ENCODE assay signal across 21 mouse cellular contexts in the genomic region with DNA sequence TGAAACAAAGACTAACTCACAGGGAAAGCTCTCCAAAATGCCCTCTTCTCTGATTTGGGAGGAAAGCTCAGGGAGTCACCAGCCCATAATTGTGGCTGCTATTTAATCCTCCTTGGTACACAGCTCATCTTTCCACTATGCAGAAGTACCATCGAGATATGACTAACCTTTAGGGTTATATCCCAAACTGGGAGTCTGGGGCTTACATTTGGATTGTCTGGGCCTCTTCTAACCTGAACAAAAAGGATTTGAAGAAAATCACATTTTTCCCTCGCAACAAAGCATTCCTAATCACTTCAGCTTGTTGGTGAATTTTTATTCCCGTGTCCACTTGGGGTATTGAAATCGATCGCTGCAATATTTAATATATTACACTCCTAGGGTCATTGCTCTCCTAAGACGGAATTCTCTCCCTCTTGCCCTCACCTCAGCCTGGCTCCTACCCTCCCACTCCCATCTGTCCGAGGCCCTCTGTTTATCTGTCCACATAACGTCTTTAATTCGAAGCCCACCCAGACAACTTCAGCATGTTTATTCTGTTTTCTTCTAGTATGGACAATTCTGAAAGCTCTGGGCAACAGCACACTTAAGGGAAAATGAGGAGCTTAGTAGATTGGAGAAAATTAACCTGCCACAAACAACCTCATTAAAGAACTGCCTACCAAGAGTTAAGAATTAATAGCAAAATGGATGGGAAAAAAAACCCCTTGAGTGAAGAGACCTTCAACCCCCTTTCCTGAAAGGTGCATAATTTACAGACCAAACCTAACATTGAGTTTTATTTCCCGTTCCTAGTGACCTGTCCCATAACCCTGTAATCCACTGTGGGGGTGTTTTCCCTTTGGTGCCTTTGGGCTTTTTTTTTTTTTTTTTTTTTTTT. TPM values are rescaled to one million over a fixed set of nuclear protein-coding genes. Genes with fewer than 3 reads are reported as not detected.
DNase-seq lines count a peak whose midpoint lies in the region; ATAC-seq and TF ChIP-seq lines count a peak whose summit lies in the region.
"Had no signal": no experiment of that assay in that cellular context is flagged by ENCODE, and none has a peak within 500 bp of the region (broad histone marks: within the 10 kb centered on the region; RNA-seq: fewer than 3 reads in every experiment).

No protein-coding gene starts in this region.

- TF ChIP-seq POLR2A in cerebellum, adult 2 months (IDR thresholded peaks at IDR 0.05; ENCODE audit: borderline replicate concordance, insufficient read depth, low read length): no peak

- 34% methylated on average over 10 of the region's 10 CpGs for WGBS in hindbrain, embryonic 10.5 days
- 69% methylated on average over 10 of the region's 10 CpGs for WGBS in hindbrain, postnatal 0 days
- WGBS in midbrain, embryonic 11.5 days: 14% methylated on average over 10 of the region's 10 CpGs
- 62% methylated on average over 10 of the region's 10 CpGs for WGBS in midbrain, postnatal 0 days
- 41% methylated on average over 10 of the region's 10 CpGs for WGBS in embryonic facial prominence, embryonic 10.5 days
- 38% methylated on average over 10 of the region's 10 CpGs for WGBS in hindbrain, embryonic 14.5 days
- 93% methylated on average over 10 of the region's 10 CpGs for WGBS in cerebellum, adult 2 months

- H3K36me3 ChIP-seq in hindbrain, embryonic 10.5 days: 0 out of 2 replicates have a peak, but pooled peaks cover under 1% of the 10 kb centered on the region
- no peaks in the 10 kb centered on the region for H3K36me3 ChIP-seq in hindbrain, postnatal 0 days (ENCODE audit: insufficient read depth, low read length)
- H3K36me3 ChIP-seq in midbrain, embryonic 11.5 days (ENCODE audit: control insufficient read depth, insufficient read depth, low read length): no peaks in the 10 kb centered on the region
- no peaks in the 10 kb centered on the region for H3K36me3 ChIP-seq in midbrain, postnatal 0 days (ENCODE audit: insufficient read depth, low read length)
- no peaks in the 10 kb centered on the region for H3K36me3 ChIP-seq in embryonic facial prominence, embryonic 10.5 days (replicated peaks)
- no peaks in the 10 kb centered on the region for H3K36me3 ChIP-seq in hindbrain, embryonic 14.5 days (replicated peaks; ENCODE audit: control insufficient read depth, insufficient read depth)
- H3K36me3 ChIP-seq: liver, embryonic 12.5 days; lung, embryonic 15.5 days; stomach, embryonic 15.5 days had no signal

- H3K9me3 ChIP-seq in hindbrain, embryonic 10.5 days: no peaks in the 10 kb centered on the region
- no peaks in the 10 kb centered on the region for H3K9me3 ChIP-seq in hindbrain, postnatal 0 days (ENCODE audit: low read length)
- H3K9me3 ChIP-seq in midbrain, embryonic 11.5 days (ENCODE audit: control insufficient read depth, low read length): no peaks in the 10 kb centered on the region
- no peaks in the 10 kb centered on the region for H3K9me3 ChIP-seq in midbrain, postnatal 0 days (ENCODE audit: low read length)
- H3K9me3 ChIP-seq in embryonic facial prominence, embryonic 10.5 days: no peaks in the 10 kb centered on the region
- no peaks in the 10 kb centered on the region for H3K9me3 ChIP-seq in hindbrain, embryonic 14.5 days (ENCODE audit: control insufficient read depth, low read length)
- H3K9me3 ChIP-seq: liver, embryonic 12.5 days; lung, embryonic 15.5 days; stomach, embryonic 15.5 days had no signal

- TF ChIP-seq CTCF in hindbrain, postnatal 0 days (IDR thresholded peaks at IDR 0.05; ENCODE audit: low read depth): no peak
- no peak for TF ChIP-seq CTCF in midbrain, postnatal 0 days (IDR thresholded peaks at IDR 0.05)
- TF ChIP-seq CTCF in cerebellum, adult 2 months (IDR thresholded peaks at IDR 0.05; ENCODE audit: borderline replicate concordance, insufficient read depth, low read depth, low read length): no peak

- no peaks in the 10 kb centered on the region for H3K27me3 ChIP-seq in hindbrain, embryonic 10.5 days (ENCODE audit: insufficient read depth, poor library complexity, severe bottlenecking)
- H3K27me3 ChIP-seq in hindbrain, postnatal 0 days (ENCODE audit: insufficient read depth, low read length): no peaks in the 10 kb centered on the region
- no peaks in the 10 kb centered on the region for H3K27me3 ChIP-seq in midbrain, embryonic 11.5 days (ENCODE audit: control insufficient read depth, insufficient read depth, low read length)
- H3K27me3 ChIP-seq in midbrain, postnatal 0 days (ENCODE audit: insufficient read depth, low read length): no peaks in the 10 kb centered on the region
- no peaks in the 10 kb centered on the region for H3K27me3 ChIP-seq in embryonic facial prominence, embryonic 10.5 days (replicated peaks; ENCODE audit: low read depth, poor library complexity, severe bottlenecking)
- no peaks in the 10 kb centered on the region for H3K27me3 ChIP-seq in hindbrain, embryonic 14.5 days (ENCODE audit: control insufficient read depth, insufficient read depth, low read length)
- no peaks in the 10 kb centered on the region for H3K27me3 ChIP-seq in cerebellum, adult 2 months (ENCODE audit: control insufficient read depth, insufficient read depth, low read length)
- H3K27me3 ChIP-seq: lung, embryonic 15.5 days; stomach, embryonic 15.5 days had no signal

- peaks cover 93% of the 10 kb centered on the region for H3K4me1 ChIP-seq in hindbrain, embryonic 10.5 days (replicated peaks)
- peaks cover 11% of the 10 kb centered on the region for H3K4me1 ChIP-seq in hindbrain, postnatal 0 days (ENCODE audit: insufficient read depth, low read length)
- peaks cover 56% of the 10 kb centered on the region for H3K4me1 ChIP-seq in midbrain, embryonic 11.5 days (ENCODE audit: control insufficient read depth, insufficient read depth, low read length)
- peaks cover 10% of the 10 kb centered on the region; the same call in 1 of the 2 replicates for H3K4me1 ChIP-seq in midbrain, postnatal 0 days (ENCODE audit: insufficient read depth, low read length)
- peaks cover 95% of the 10 kb centered on the region for H3K4me1 ChIP-seq in embryonic facial prominence, embryonic 10.5 days
- peaks cover 50% of the 10 kb centered on the region for H3K4me1 ChIP-seq in hindbrain, embryonic 14.5 days (replicated peaks; ENCODE audit: control insufficient read depth, insufficient read depth, low read length)
- no peaks in the 10 kb centered on the region for H3K4me1 ChIP-seq in cerebellum, adult 2 months (ENCODE audit: control insufficient read depth, insufficient read depth, low read length)

- no peak for ATAC-seq in hindbrain, postnatal 0 days
- ATAC-seq in midbrain, embryonic 11.5 days (ENCODE audit: low FRiP score): no peak
- ATAC-seq in midbrain, postnatal 0 days (ENCODE audit: low FRiP score): no peak
- no peak for ATAC-seq in hindbrain, embryonic 14.5 days (ENCODE audit: low FRiP score)
- ATAC-seq: inflammation-experienced regulatory T-cells, adult 6 months; liver, embryonic 12.5 days had no signal

- peak overlapping the region; percentile 81 for H3K4me3 ChIP-seq in hindbrain, embryonic 10.5 days
- H3K4me3 ChIP-seq in hindbrain, postnatal 0 days (ENCODE audit: low read length): no peak overlapping the region
- no peak overlapping the region for H3K4me3 ChIP-seq in midbrain, embryonic 11.5 days (ENCODE audit: low read depth, low read length)
- H3K4me3 ChIP-seq in midbrain, postnatal 0 days (ENCODE audit: low read depth, low read length): no peak overlapping the region
- no peak overlapping the region for H3K4me3 ChIP-seq in embryonic facial prominence, embryonic 10.5 days
- H3K4me3 ChIP-seq in hindbrain, embryonic 14.5 days (replicated peaks; ENCODE audit: low read length): no peak overlapping the region
- no peak overlapping the region for H3K4me3 ChIP-seq in cerebellum, adult 2 months (replicated peaks; ENCODE audit: insufficient read depth, low read depth, low read length)
- H3K4me3 ChIP-seq: liver, embryonic 12.5 days; lung, embryonic 15.5 days; stomach, embryonic 15.5 days had no signal

- no peak overlapping the region for H3K9ac ChIP-seq in hindbrain, postnatal 0 days (replicated peaks; ENCODE audit: low read length)
- peak overlapping the region; percentile 98 for H3K9ac ChIP-seq in midbrain, embryonic 11.5 days (ENCODE audit: low read length)
- no peak overlapping the region for H3K9ac ChIP-seq in midbrain, postnatal 0 days (replicated peaks; ENCODE audit: low read length, poor library complexity, severe bottlenecking)
- H3K9ac ChIP-seq in hindbrain, embryonic 14.5 days: no peak overlapping the region
- H3K9ac ChIP-seq: liver, embryonic 12.5 days; lung, embryonic 15.5 days; stomach, embryonic 15.5 days had no signal

- H3K27ac ChIP-seq in hindbrain, embryonic 10.5 days: peak overlapping the region; percentile 100
- no peak overlapping the region for H3K27ac ChIP-seq in hindbrain, postnatal 0 days
- H3K27ac ChIP-seq in midbrain, embryonic 11.5 days (ENCODE audit: low read depth, low read length): peak overlapping the region; percentile 85
- H3K27ac ChIP-seq in midbrain, postnatal 0 days (ENCODE audit: low read depth, low read length): no peak overlapping the region
- H3K27ac ChIP-seq in embryonic facial prominence, embryonic 10.5 days (replicated peaks): peak overlapping the region; percentile 100
- H3K27ac ChIP-seq in hindbrain, embryonic 14.5 days: no peak overlapping the region
- H3K27ac ChIP-seq in cerebellum, adult 2 months (ENCODE audit: insufficient read depth, low read length): no peak overlapping the region; the same call in 1 of the 2 replicates
- H3K27ac ChIP-seq: liver, embryonic 12.5 days; lung, embryonic 15.5 days; stomach, embryonic 15.5 days had no signal

- DNase-seq in hindbrain, embryonic 10.5 days (ENCODE audit: low spot score): no peak
- DNase-seq in hindbrain, postnatal 0 days (ENCODE audit: low spot score): no peak
- peak; percentile 92 for DNase-seq in midbrain, embryonic 11.5 days (ENCODE audit: low spot score, missing footprints)
- no peak for DNase-seq in midbrain, postnatal 0 days (ENCODE audit: low spot score)
- DNase-seq in embryonic facial prominence, embryonic 10.5 days (ENCODE audit: low spot score): no peak
- peak; percentile 28 for DNase-seq in hindbrain, embryonic 14.5 days (ENCODE audit: low spot score)
- no peak for DNase-seq in cerebellum, adult 2 months
- DNase-seq in thymus, postnatal 14 days: no peak
- DNase-seq: cerebellum, adult 11 months; heart, adult 18-20 months had no signal

- H3K4me2 ChIP-seq in hindbrain, postnatal 0 days (ENCODE audit: low read depth, low read length): no peak overlapping the region
- H3K4me2 ChIP-seq in midbrain, embryonic 11.5 days: peak overlapping the region; percentile 29; the same call in 1 of the 2 replicates
- no peak overlapping the region for H3K4me2 ChIP-seq in midbrain, postnatal 0 days (ENCODE audit: low read depth, low read length, poor library complexity, severe bottlenecking)
- H3K4me2 ChIP-seq in hindbrain, embryonic 14.5 days (replicated peaks): no peak overlapping the region
- H3K4me2 ChIP-seq: liver, embryonic 12.5 days; lung, embryonic 15.5 days; stomach, embryonic 15.5 days had no signal

RNA-seq across cellular contexts. Expression of gene A930004D18Rik, which starts 2.9 kb away (rescaled TPM):
- 17.5 and 22.5 TPM in 2 replicates for polyA plus RNA-seq in hindbrain, embryonic 10.5 days (2016; fragmentation: Nextera tagmentation; extraction: Ambion mirVana)
- total RNA-seq in hindbrain, postnatal 0 days (2014; rRNA removed): 2.3 and 3.7 TPM in 2 replicates
- 9.0 and 9.9 TPM in 2 replicates for polyA plus RNA-seq in hindbrain, postnatal 0 days (2015; fragmentation: Nextera tagmentation; extraction: Ambion mirVana)
- polyA plus RNA-seq in midbrain, embryonic 11.5 days (2014; fragmentation: Nextera tagmentation; extraction: Ambion mirVana): 10.5 and 11.6 TPM in 2 replicates
- 2.4 and 3.6 TPM in 2 replicates for total RNA-seq in midbrain, postnatal 0 days (2014; rRNA removed)
- polyA plus RNA-seq in midbrain, postnatal 0 days (2015; fragmentation: Nextera tagmentation; extraction: Ambion mirVana): 9.7 and 10.3 TPM in 2 replicates
- 12.7 and 17.7 TPM in 2 replicates for polyA plus RNA-seq in embryonic facial prominence, embryonic 10.5 days (2016; fragmentation: Nextera tagmentation; extraction: Ambion mirVana)
- 5.7 and 6.3 TPM in 2 replicates for polyA plus RNA-seq in hindbrain, embryonic 14.5 days (2014; fragmentation: Nextera tagmentation; extraction: Ambion mirVana)
- polyA plus RNA-seq in cerebellum, adult 2 months (2012; rRNA removed): 2.6 and 3.0 TPM in 2 replicates

RNA-seq across cellular contexts. Expression of gene Skida1, which starts 14.2 kb away (rescaled TPM):
- polyA plus RNA-seq in hindbrain, embryonic 10.5 days (2016; fragmentation: Nextera tagmentation; extraction: Ambion mirVana): 19.3 and 21.9 TPM in 2 replicates
- 14.1 and 22.7 TPM in 2 replicates for total RNA-seq in hindbrain, postnatal 0 days (2014; rRNA removed)
- polyA plus RNA-seq in hindbrain, postnatal 0 days (2015; fragmentation: Nextera tagmentation; extraction: Ambion mirVana): 4.4 and 5.0 TPM in 2 replicates
- 22.9 and 23.4 TPM in 2 replicates for polyA plus RNA-seq in midbrain, embryonic 11.5 days (2014; fragmentation: Nextera tagmentation; extraction: Ambion mirVana)
- total RNA-seq in midbrain, postnatal 0 days (2014; rRNA removed): 12.1 and 12.4 TPM in 2 replicates
- 3.5 and 4.3 TPM in 2 replicates for polyA plus RNA-seq in midbrain, postnatal 0 days (2015; fragmentation: Nextera tagmentation; extraction: Ambion mirVana)
- polyA plus RNA-seq in embryonic facial prominence, embryonic 10.5 days (2016; fragmentation: Nextera tagmentation; extraction: Ambion mirVana): 15.5 and 16.6 TPM in 2 replicates
- 4.9 and 5.4 TPM in 2 replicates for polyA plus RNA-seq in hindbrain, embryonic 14.5 days (2014; fragmentation: Nextera tagmentation; extraction: Ambion mirVana)
- 4.8 and 5.7 TPM in 2 replicates for polyA plus RNA-seq in cerebellum, adult 2 months (2012; rRNA removed)

RNA-seq across cellular contexts. Expression of gene Mllt10, which starts 20.4 kb away (rescaled TPM):
- 65.0 and 66.0 TPM in 2 replicates for polyA plus RNA-seq in hindbrain, embryonic 10.5 days (2016; fragmentation: Nextera tagmentation; extraction: Ambion mirVana)
- 20.1 and 25.6 TPM in 2 replicates for total RNA-seq in hindbrain, postnatal 0 days (2014; rRNA removed)
- polyA plus RNA-seq in hindbrain, postnatal 0 days (2015; fragmentation: Nextera tagmentation; extraction: Ambion mirVana): 30.0 and 34.6 TPM in 2 replicates
- polyA plus RNA-seq in midbrain, embryonic 11.5 days (2014; fragmentation: Nextera tagmentation; extraction: Ambion mirVana): 54.1 and 57.2 TPM in 2 replicates
- 22.7 and 96.5 TPM in 2 replicates for total RNA-seq in midbrain, postnatal 0 days (2014; rRNA removed)
- polyA plus RNA-seq in midbrain, postnatal 0 days (2015; fragmentation: Nextera tagmentation; extraction: Ambion mirVana): 23.9 and 28.9 TPM in 2 replicates
- 64.4 and 65.5 TPM in 2 replicates for polyA plus RNA-seq in embryonic facial prominence, embryonic 10.5 days (2016; fragmentation: Nextera tagmentation; extraction: Ambion mirVana)
- polyA plus RNA-seq in hindbrain, embryonic 14.5 days (2014; fragmentation: Nextera tagmentation; extraction: Ambion mirVana): 26.8 and 33.1 TPM in 2 replicates
- 45.6 and 46.7 TPM in 2 replicates for polyA plus RNA-seq in cerebellum, adult 2 months (2012; rRNA removed)

RNA-seq across cellular contexts. Expression of gene H2al2a, which starts 37.9 kb away (rescaled TPM):
- polyA plus RNA-seq in hindbrain, embryonic 10.5 days (2016; fragmentation: Nextera tagmentation; extraction: Ambion mirVana): not detected in 2 replicates
- total RNA-seq in hindbrain, postnatal 0 days (2014; rRNA removed): not detected in 2 replicates
- polyA plus RNA-seq in hindbrain, postnatal 0 days (2015; fragmentation: Nextera tagmentation; extraction: Ambion mirVana): not detected in 2 replicates
- polyA plus RNA-seq in midbrain, embryonic 11.5 days (2014; fragmentation: Nextera tagmentation; extraction: Ambion mirVana): not detected in 2 replicates
- total RNA-seq in midbrain, postnatal 0 days (2014; rRNA removed): not detected in 2 replicates
- polyA plus RNA-seq in midbrain, postnatal 0 days (2015; fragmentation: Nextera tagmentation; extraction: Ambion mirVana): not detected in 2 replicates
- not detected in 2 replicates for polyA plus RNA-seq in embryonic facial prominence, embryonic 10.5 days (2016; fragmentation: Nextera tagmentation; extraction: Ambion mirVana)
- not detected in 2 replicates for polyA plus RNA-seq in hindbrain, embryonic 14.5 days (2014; fragmentation: Nextera tagmentation; extraction: Ambion mirVana)
- polyA plus RNA-seq in cerebellum, adult 2 months (2012; rRNA removed): not detected in 2 replicates
- total RNA-seq: heart, adult 18-20 months; layer of hippocampus, postnatal 25 days; left cerebral cortex, postnatal 36 days; megakaryocyte, adult 5-6 weeks had no signal
- polyA plus RNA-seq: C2C12; heart, postnatal 0 days; inflammation-experienced regulatory T-cells, adult 6 months; large intestine, adult 2 months; liver, embryonic 12.5 days; lung, embryonic 15.5 days; stomach, embryonic 15.5 days; thymus, postnatal 0 days had no signal

Comparison
In these comparisons a context has a peak if more than half of its experiments do, and no peak if none do; other contexts are left out.
1. DNase-seq: peak in midbrain, embryonic 11.5 days (single experiment) and hindbrain, embryonic 14.5 days (single experiment); none in hindbrain, embryonic 10.5 days (single experiment), hindbrain, postnatal 0 days (single experiment), midbrain, postnatal 0 days (single experiment), embryonic facial prominence, embryonic 10.5 days (single experiment), cerebellum, adult 2 months (0 of 2) and thymus, postnatal 14 days (single experiment).
2. H3K27ac ChIP-seq: peak in hindbrain, embryonic 10.5 days (single experiment), midbrain, embryonic 11.5 days (single experiment) and embryonic facial prominence, embryonic 10.5 days (single experiment); none in hindbrain, postnatal 0 days (single experiment), midbrain, postnatal 0 days (single experiment), hindbrain, embryonic 14.5 days (single experiment) and cerebellum, adult 2 months (single experiment).